Mouse (Mus musculus) E14TG2a.4 (cell line): Measurements from ENCODE around the gene Dtx4.

Experiments used
- H3K27me3 ChIP-seq: 2 replicates; pipeline ENCODE4 v1.6.1; 2014; ENCODE audit warnings: low read length, control low read depth; ENCODE audit not compliant: insufficient read depth
- H3K36me3 ChIP-seq: 2 replicates; pipeline ENCODE4 v1.6.1; 2014; ENCODE audit warnings: low read length, control low read depth; ENCODE audit not compliant: insufficient read depth
- H3K4me1 ChIP-seq: replicated peaks from 2 replicates; pipeline ENCODE4 v1.6.1; 2014; ENCODE audit warnings: low read depth, low read length, control low read depth
- H3K4me3 ChIP-seq: replicated peaks from 2 replicates; pipeline ENCODE4 v1.5.1; 2014; ENCODE audit warnings: mild to moderate bottlenecking, low read length
- H3K9me3 ChIP-seq: 2 replicates; pipeline ENCODE4 v1.6.1; 2014; ENCODE audit warnings: low read length, control low read depth
- CTCF ChIP-seq: conservative IDR thresholded peaks from 2 replicates; pipeline ENCODE4 v1.5.1; 2014; ENCODE audit warnings: low read length
- NANOG ChIP-seq: IDR thresholded peaks from 2 replicates; pipeline ENCODE4 v1.6.1; 2014; ENCODE audit warnings: borderline replicate concordance, low read length, mixed read lengths
- POU5F1 ChIP-seq: IDR thresholded peaks from 2 replicates; pipeline ENCODE4 v1.6.1; 2014; ENCODE audit warnings: low read length, borderline replicate concordance

The Dtx4 gene

GRCm38 (mm10) chr19:12467436-12467835, 33.8 kb downstream of the Dtx4 start:
- H3K27me3 ChIP-seq, result no peaks in the 10 kb centered on the region
- H3K4me3 ChIP-seq, result no peak overlapping the region
- TF ChIP-seq NANOG (no peak), CTCF (peak; percentile 68), POU5F1 (no peak)
- peaks cover 29% of the 10 kb centered on the region for H3K4me1 ChIP-seq
- peaks cover 12% of the 10 kb centered on the region for H3K9me3 ChIP-seq
- no peaks in the 10 kb centered on the region for H3K36me3 ChIP-seq

- no peak for TF ChIP-seq NANOG
- peak; percentile 76 for TF ChIP-seq CTCF
- Histone ChIP-seq H3K36me3 (no peaks in the 10 kb centered on the region), H3K4me3 (no peak overlapping the region), H3K9me3 (peaks cover 24% of the 10 kb centered on the region), H3K4me1 (peaks cover 29% of the 10 kb centered on the region), H3K27me3 (no peaks in the 10 kb centered on the region)
Observed at GRCm38 (mm10) chr19:12466204-12466603, 35.0 kb downstream of the Dtx4 start.

- Histone ChIP-seq H3K4me1 (peaks cover 28% of the 10 kb centered on the region), H3K27me3 (no peaks in the 10 kb centered on the region), H3K9me3 (peaks cover 27% of the 10 kb centered on the region), H3K36me3 (no peaks in the 10 kb centered on the region), H3K4me3 (no peak overlapping the region)
- TF ChIP-seq POU5F1 (no peak), CTCF (no peak), NANOG (no peak)
Observed at GRCm38 (mm10) chr19:12465530-12466144, 35.6 kb downstream of the Dtx4 start.

- H3K27me3 ChIP-seq, result no peaks in the 10 kb centered on the region
- H3K36me3 ChIP-seq, result no peaks in the 10 kb centered on the region
- peaks cover 27% of the 10 kb centered on the region for H3K9me3 ChIP-seq
- H3K4me3 ChIP-seq, result no peak overlapping the region
- no peak for TF ChIP-seq CTCF
- no peak for TF ChIP-seq POU5F1
- no peak for TF ChIP-seq NANOG
- H3K4me1 ChIP-seq, result peaks cover 29% of the 10 kb centered on the region
Observed at GRCm38 (mm10) chr19:12464674-12465073, 36.6 kb downstream of the Dtx4 start.

- Histone ChIP-seq H3K4me3 (no peak overlapping the region), H3K27me3 (no peaks in the 10 kb centered on the region), H3K4me1 (peaks cover 29% of the 10 kb centered on the region), H3K36me3 (no peaks in the 10 kb centered on the region), H3K9me3 (peaks cover 27% of the 10 kb centered on the region)
- TF ChIP-seq POU5F1, result no peak
- no peak for TF ChIP-seq CTCF
- no peak for TF ChIP-seq NANOG
Observed at GRCm38 (mm10) chr19:12464127-12464526, 37.1 kb downstream of the Dtx4 start.

- TF ChIP-seq POU5F1 (no peak), NANOG (no peak), CTCF (no peak)
- peaks cover 29% of the 10 kb centered on the region for H3K4me1 ChIP-seq
Observed at GRCm38 (mm10) chr19:12463722-12464035, 37.6 kb downstream of the Dtx4 start.

GRCm38 (mm10) chr19:12462851-12463721, 38.2 kb downstream of the Dtx4 start:
- H3K36me3 ChIP-seq, result no peaks in the 10 kb centered on the region
- no peak for TF ChIP-seq CTCF
- no peak for TF ChIP-seq POU5F1
- TF ChIP-seq NANOG, result no peak
- H3K27me3 ChIP-seq, result no peaks in the 10 kb centered on the region

More at GRCm38 (mm10) chr19:12463722-12464035, 37.6 kb downstream of the Dtx4 start:
- no peaks in the 10 kb centered on the region for H3K36me3 ChIP-seq
- H3K9me3 ChIP-seq, result peaks cover 27% of the 10 kb centered on the region
- H3K4me3 ChIP-seq, result no peak overlapping the region
- H3K27me3 ChIP-seq, result no peaks in the 10 kb centered on the region

GRCm38 (mm10) chr19:12460282-12461249, 40.7 kb downstream of the Dtx4 start, which contains the start of gene Mpeg1:
Mpeg1 (plus strand) TSS chr19:12460779.
- no peak within 1 kb of the TSS for H3K4me3 ChIP-seq
- no peaks in the 10 kb centered on the region for H3K36me3 ChIP-seq
- peaks cover 25% of the 10 kb centered on the region for H3K4me1 ChIP-seq
- H3K27me3 ChIP-seq, result no peaks in the 10 kb centered on the region
- TF ChIP-seq NANOG (no peak), POU5F1 (no peak), CTCF (no peak)
- H3K9me3 ChIP-seq, result peaks cover 46% of the 10 kb centered on the region

More at GRCm38 (mm10) chr19:12462851-12463721, 38.2 kb downstream of the Dtx4 start:
- H3K4me3 ChIP-seq, result no peak overlapping the region
- peaks cover 29% of the 10 kb centered on the region for H3K4me1 ChIP-seq
- H3K9me3 ChIP-seq, result peaks cover 28% of the 10 kb centered on the region
